Mouse (Mus musculus) E14TG2a.4 (cell line): ENCODE results near the gene Zfp69.

ENCODE experiments used
- CTCF ChIP-seq: conservative IDR thresholded peaks from 2 replicates; pipeline ENCODE4 v1.5.1; 2014; ENCODE audit warnings: low read length
- NANOG ChIP-seq: IDR thresholded peaks from 2 replicates; pipeline ENCODE4 v1.6.1; 2014; ENCODE audit warnings: borderline replicate concordance, low read length, mixed read lengths
- POU5F1 ChIP-seq: IDR thresholded peaks from 2 replicates; pipeline ENCODE4 v1.6.1; 2014; ENCODE audit warnings: low read length, borderline replicate concordance

GRCm38 (mm10) chr4:120950763-120951427 lies 604 bp downstream of the Zfp69 start:
- TF ChIP-seq CTCF = no peak
- TF ChIP-seq POU5F1 = no peak
- TF ChIP-seq NANOG = no peak
